Mouse (Mus musculus) MN1 (cell line): ENCODE measurements at regions not wholly inside any gene's neighbourhood (a gene's known extent, or its start where the extent isn't known, plus 50 kb on each side); places are given as distances from the start of the nearest gene placed in this dataset.

Experiments used
- DNase-seq: peaks from one replicate; pipeline ENCODE4 v3.0.0-alpha.2; 2016; ENCODE audit warnings: low spot score

GRCm38 (mm10) chr2:135606306-135606705 lies 52.5 kb upstream of the Plcb4 start:
- DNase-seq: no peak
